Mouse (Mus musculus) lung, postnatal 0 days (tissue): Measurements from ENCODE around the gene Phldb2. TPM values are rescaled to one million over a fixed set of nuclear protein-coding genes. Genes with fewer than 3 reads are reported as not detected.

Source experiments
- ATAC-seq: fragments of 200-750 bp; cut with Nextera tagmentation; 2 replicates; pipeline ENCODE4 v1.8.0; 2017; ENCODE audit warnings: moderate library complexity
- DNase-seq: peaks from one replicate; pipeline ENCODE4 v3.0.0-alpha.2; 2016; ENCODE audit warnings: low spot score
- H3K27ac ChIP-seq: fragments of 300-500 bp; sonication (generic); 2 replicates; pipeline ENCODE4 v1.5.1; 2014; ENCODE audit warnings: antibody characterized with exemption, mild to moderate bottlenecking, low read length, mixed read lengths
- H3K27me3 ChIP-seq: fragments of 300-500 bp; sonication (generic); replicated peaks from 2 replicates; pipeline ENCODE4 v1.6.1; 2014; ENCODE audit warnings: low read length, mixed read lengths; ENCODE audit not compliant: insufficient read depth
- H3K36me3 ChIP-seq: fragments of 300-500 bp; sonication (generic); 2 replicates; pipeline ENCODE4 v1.6.1; 2014; ENCODE audit warnings: low read length, mixed read lengths; ENCODE audit not compliant: insufficient read depth
- H3K4me1 ChIP-seq: fragments of 300-500 bp; sonication (generic); 2 replicates; pipeline ENCODE4 v1.6.1; 2014; ENCODE audit warnings: antibody characterized with exemption, low read depth, low read length, mixed read lengths; ENCODE audit not compliant: insufficient read depth
- H3K4me2 ChIP-seq: fragments of 300-500 bp; sonication (generic); replicated peaks from 2 replicates; pipeline ENCODE4 v1.6.1; 2014; ENCODE audit warnings: low read depth, mild to moderate bottlenecking, low read length, moderate library complexity, mixed read lengths
- H3K4me3 ChIP-seq: fragments of 300-500 bp; sonication (generic); 2 replicates; pipeline ENCODE4 v1.5.1; 2014; ENCODE audit warnings: low read depth, low read length
- H3K9ac ChIP-seq: fragments of 300-500 bp; sonication (generic); replicated peaks from 2 replicates; pipeline ENCODE4 v1.6.1; 2014; ENCODE audit warnings: low read depth, mild to moderate bottlenecking
- H3K9me3 ChIP-seq: fragments of 300-500 bp; sonication (generic); 2 replicates; pipeline ENCODE4 v1.6.1; 2016; ENCODE audit warnings: low read length, mixed read lengths
- CTCF ChIP-seq: IDR thresholded peaks from 2 replicates; pipeline ENCODE4 v1.5.1; 2016; ENCODE audit warnings: antibody characterized with exemption, mild to moderate bottlenecking
- EP300 ChIP-seq: IDR thresholded peaks from 2 replicates; pipeline ENCODE4 v1.6.1; 2016; ENCODE audit warnings: antibody characterized with exemption, mild to moderate bottlenecking, control low read depth
- WGBS: fragments of 180-500 bp; shearing (Covaris S2); extraction: QIAGEN DNeasy Blood & Tissue Kit; methylation state at CpG from one replicate; pipeline ENCODE4 v1.1.7; 2014; 5-methylcytosine and 5-hydroxymethylcytosine counted together
- polyA plus RNA-seq: library from polyadenylated mRNA; unstranded; fragments of >200 nt; fragmentation: Nextera tagmentation; extraction: Ambion mirVana; gene quantifications from 2 replicates; pipeline ENCODE4 v1.2.1, GENCODE M21; 2015

Gene Phldb2
- polyA plus RNA-seq, 1 experiment from 2014 or later = 54.2 TPM

GRCm38 (mm10) chr16:45737880-45738279 is 215.5 kb downstream of the Phldb2 start:
- no peak overlapping the region for H3K4me3 ChIP-seq
- no peak overlapping the region for H3K27ac ChIP-seq
- no peak for DNase-seq
- no peaks in the 10 kb centered on the region for H3K27me3 ChIP-seq
- no peaks in the 10 kb centered on the region for H3K4me1 ChIP-seq
- no peak for ATAC-seq
- 74% methylated on average over 8 of the region's 8 CpGs for WGBS
- no peak overlapping the region for H3K4me2 ChIP-seq
- H3K9me3 ChIP-seq = no peaks in the 10 kb centered on the region
- peaks cover 18% of the 10 kb centered on the region; the same call in 1 of the 2 replicates for H3K36me3 ChIP-seq
- TF ChIP-seq CTCF (no peak), EP300 (no peak)
- H3K9ac ChIP-seq = no peak overlapping the region

DNA sequence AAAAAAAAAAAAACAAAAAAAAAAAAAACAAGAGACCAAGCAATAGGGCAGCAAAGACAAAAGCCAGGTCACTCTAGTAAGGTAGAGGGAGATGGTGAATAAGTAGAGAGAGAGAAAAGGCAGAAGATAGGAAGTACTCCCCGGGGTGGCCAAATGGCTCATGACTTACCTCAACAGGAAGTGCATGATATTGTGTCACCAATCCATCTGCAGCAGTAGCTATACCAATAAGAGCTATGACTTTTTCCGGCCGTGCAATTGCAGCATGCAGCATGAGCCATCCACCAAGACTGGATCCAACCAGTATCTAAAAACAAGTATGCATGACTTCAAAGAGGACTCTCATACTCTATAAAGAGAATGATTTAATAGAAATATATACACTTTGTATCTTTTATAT is 216.7 kb downstream of the Phldb2 start:
- no peaks in the 10 kb centered on the region for H3K9me3 ChIP-seq
- no peak overlapping the region for H3K9ac ChIP-seq
- H3K4me1 ChIP-seq = no peaks in the 10 kb centered on the region
- peaks cover 22% of the 10 kb centered on the region; the same call in 1 of the 2 replicates for H3K36me3 ChIP-seq
- H3K4me3 ChIP-seq = no peak overlapping the region
- no peak overlapping the region for H3K4me2 ChIP-seq
- H3K27me3 ChIP-seq = no peaks in the 10 kb centered on the region
- 81% methylated on average over 3 of the region's 3 CpGs for WGBS
- ATAC-seq (no peak), DNase-seq (no peak)
- TF ChIP-seq CTCF (no peak), EP300 (no peak)
- H3K27ac ChIP-seq = no peak overlapping the region

DNA sequence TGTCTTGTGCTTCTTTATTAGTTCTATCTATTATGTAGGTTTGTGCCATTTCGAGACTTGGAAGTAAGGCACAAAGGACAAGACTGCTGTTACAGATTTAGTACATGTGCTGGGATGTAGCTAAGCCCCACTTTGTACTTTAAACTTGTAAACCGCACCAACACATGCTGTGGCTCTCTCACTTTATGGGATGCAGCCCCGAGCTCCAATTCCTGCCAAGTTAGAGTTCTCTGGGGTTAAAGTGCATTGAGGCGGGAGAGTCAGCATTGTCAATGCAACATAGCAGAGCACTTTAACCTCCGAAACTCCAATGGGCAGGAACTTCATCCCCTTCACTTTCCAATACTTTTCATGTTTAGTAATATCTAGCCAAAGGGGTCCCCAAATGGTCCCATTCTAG is 224.2 kb downstream of the Phldb2 start:
- Histone ChIP-seq H3K27ac (no peak overlapping the region), H3K27me3 (no peaks in the 10 kb centered on the region), H3K9me3 (no peaks in the 10 kb centered on the region), H3K4me1 (no peaks in the 10 kb centered on the region; the same call in 1 of the 2 replicates), H3K36me3 (0 out of 2 replicates have a peak, but pooled peaks cover 11% of the 10 kb centered on the region), H3K4me2 (no peak overlapping the region), H3K4me3 (no peak overlapping the region), H3K9ac (no peak overlapping the region)
- DNase-seq (no peak), ATAC-seq (no peak)
- 82% methylated on average over 5 of the region's 5 CpGs for WGBS
- TF ChIP-seq CTCF (no peak), EP300 (no peak)

- TF ChIP-seq CTCF = no peak
- no peak for TF ChIP-seq EP300
- no peaks in the 10 kb centered on the region for H3K9me3 ChIP-seq
- WGBS = 5% methylated on average over 10 of the region's 10 CpGs
- ATAC-seq = no peak
- peak overlapping the region; percentile 70 for H3K4me2 ChIP-seq
- H3K4me3 ChIP-seq = peak overlapping the region; percentile 28
- no peaks in the 10 kb centered on the region for H3K36me3 ChIP-seq
- no peaks in the 10 kb centered on the region; the same call in 1 of the 2 replicates for H3K4me1 ChIP-seq
- no peak for DNase-seq
- H3K27ac ChIP-seq = no peak overlapping the region
- H3K9ac ChIP-seq = no peak overlapping the region
- no peaks in the 10 kb centered on the region for H3K27me3 ChIP-seq
These were observed 228.7 kb downstream of the Phldb2 start for GRCm38 (mm10) chr16:45724742-45725102.

GRCm38 (mm10) chr16:45724061-45724741 is 229.2 kb downstream of the Phldb2 start, which contains the start of gene Tagln3:
Tagln3 (minus strand) TSS chr16:45724608.
- ATAC-seq (peak; percentile 33; the same call in 1 of the 2 replicates), DNase-seq (peak; percentile 19)
- H3K4me3 ChIP-seq = peak within 1 kb of the TSS; percentile 28
- WGBS = under 1% methylated on average over 30 of the region's 30 CpGs
- peak within 1 kb of the TSS; percentile 70 for H3K4me2 ChIP-seq
- no peak within 1 kb of the TSS for H3K9ac ChIP-seq
- TF ChIP-seq CTCF = no peak
- no peak for TF ChIP-seq EP300
- no peaks in the 10 kb centered on the region for H3K9me3 ChIP-seq
- H3K36me3 ChIP-seq = no peaks in the 10 kb centered on the region
- H3K27ac ChIP-seq = no peak within 1 kb of the TSS
- H3K27me3 ChIP-seq = no peaks in the 10 kb centered on the region
- H3K4me1 ChIP-seq = no peaks in the 10 kb centered on the region; the same call in 1 of the 2 replicates

GRCm38 (mm10) chr16:45723172-45723901 is 230.1 kb downstream of the Phldb2 start:
- no peak overlapping the region for H3K9ac ChIP-seq

More at GRCm38 (mm10) chr16:45723172-45723901, 230.1 kb downstream of the Phldb2 start:
- H3K27me3 ChIP-seq = no peaks in the 10 kb centered on the region
- no peak overlapping the region for H3K27ac ChIP-seq
- H3K4me1 ChIP-seq = no peaks in the 10 kb centered on the region; the same call in 1 of the 2 replicates
- no peaks in the 10 kb centered on the region for H3K9me3 ChIP-seq
- WGBS = 68% methylated on average over 6 of the region's 6 CpGs
- ATAC-seq (no peak), DNase-seq (no peak)
- H3K4me2 ChIP-seq = no peak overlapping the region
- no peak overlapping the region for H3K4me3 ChIP-seq
- TF ChIP-seq EP300 (no peak), CTCF (no peak)
- H3K36me3 ChIP-seq = no peaks in the 10 kb centered on the region
